8 mouse cellular contexts compared by ENCODE assay signal in the genomic region with DNA sequence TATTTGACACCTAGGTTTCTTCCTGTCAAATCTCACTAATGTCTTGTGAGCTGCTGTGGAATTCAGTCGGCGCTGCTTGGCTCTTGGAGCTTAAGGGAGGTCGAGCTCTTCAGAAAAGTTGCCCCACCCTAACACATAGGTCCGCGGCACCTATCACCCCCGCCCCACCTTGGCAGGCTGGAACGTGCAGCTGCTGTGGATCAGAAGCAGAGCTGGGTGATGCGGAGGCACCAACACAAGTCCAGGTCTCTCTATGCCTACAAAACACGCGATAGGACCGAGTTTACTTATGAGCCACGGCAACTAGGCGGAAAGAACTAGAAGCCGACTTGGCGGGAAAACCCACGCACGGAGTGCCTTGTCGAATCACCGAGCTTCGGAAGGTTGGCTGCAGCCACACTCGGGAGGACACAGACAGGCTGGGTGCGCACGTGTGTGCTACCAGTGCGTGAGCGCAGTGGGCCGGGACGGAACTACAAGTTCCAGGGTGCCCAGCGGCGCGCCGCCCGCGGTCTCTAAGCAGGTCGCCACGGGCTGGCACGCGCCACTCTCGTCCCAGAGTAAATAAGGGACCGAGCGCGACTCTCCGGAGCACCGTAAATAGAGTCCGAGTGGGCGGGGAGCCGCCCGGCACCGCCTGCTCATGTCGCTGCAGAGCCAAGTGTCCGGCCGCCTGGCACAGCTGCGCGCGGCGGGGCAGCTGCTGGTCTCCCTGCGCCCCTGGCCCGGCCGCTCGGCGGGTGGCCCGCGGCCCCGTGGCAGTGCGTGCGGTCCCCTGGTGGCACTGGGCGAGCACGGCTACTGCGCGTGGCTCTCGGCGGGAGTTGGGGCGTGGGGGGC. TPM values are rescaled to one million over a fixed set of nuclear protein-coding genes. Genes with fewer than 3 reads are reported as not detected.
A peak's percentile ranks its signal among the peaks of the same experiment; 100 is the strongest.
DNase-seq lines count a peak whose midpoint lies in the region; ATAC-seq and TF ChIP-seq lines count a peak whose summit lies in the region.

A gene (plus strand): TSS at position 563 of the 840 bp plus-strand sequence.

- WGBS in embryonic facial prominence, embryonic 13.5 days: under 1% methylated on average over 70 of the region's 72 CpGs
- 1% methylated on average over 70 of the region's 72 CpGs for WGBS in heart, adult 2 months
- under 1% methylated on average over 72 of the region's 72 CpGs for WGBS in limb, embryonic 12.5 days
- 1% methylated on average over 72 of the region's 72 CpGs for WGBS in midbrain, embryonic 14.5 days

- intact Hi-C loops in heart, adult 2 months (cut with DNase I): no loop called here

- H3K4me3 ChIP-seq in embryonic facial prominence, embryonic 13.5 days: peak within 1 kb of the TSS; percentile 76
- H3K4me3 ChIP-seq in heart, adult 2 months: peak within 1 kb of the TSS; percentile 78
- H3K4me3 ChIP-seq in limb, embryonic 12.5 days (replicated peaks): peak within 1 kb of the TSS; percentile 74
- peak within 1 kb of the TSS; percentile 64 for H3K4me3 ChIP-seq in midbrain, embryonic 14.5 days (replicated peaks; ENCODE audit: low read depth, low read length)

- peak; percentile 72 for DNase-seq in 3T3-L1 (ENCODE audit: low read depth, low spot score)
- DNase-seq in adrenal gland, postnatal 10 days: peak; percentile 87
- DNase-seq in heart, adult 2 months: peak; percentile 86 to 90
- peak; percentile 86 to 87 for DNase-seq in kidney, adult 8-10 months
- peak; percentile 87 for DNase-seq in midbrain, embryonic 14.5 days
- DNase-seq in spleen, postnatal 36 days (ENCODE audit: low spot score in 2 of 2): peak; percentile 69 to 71

- TF ChIP-seq CTCF in heart, adult 2 months (IDR thresholded peaks at IDR 0.05): peak; percentile 37

- no peak within 1 kb of the TSS for H3K27ac ChIP-seq in embryonic facial prominence, embryonic 13.5 days
- H3K27ac ChIP-seq in heart, adult 2 months: peak within 1 kb of the TSS; percentile 82
- H3K27ac ChIP-seq in limb, embryonic 12.5 days: 0 out of 2 replicates have a peak within 1 kb of the TSS, but pooled peaks have one; percentile 41
- no peak within 1 kb of the TSS for H3K27ac ChIP-seq in midbrain, embryonic 14.5 days (replicated peaks; ENCODE audit: low read depth, low read length)

- H3K4me2 ChIP-seq in embryonic facial prominence, embryonic 13.5 days: peak within 1 kb of the TSS; percentile 100
- peak within 1 kb of the TSS; percentile 100 for H3K4me2 ChIP-seq in limb, embryonic 12.5 days
- peak within 1 kb of the TSS; percentile 99 for H3K4me2 ChIP-seq in midbrain, embryonic 14.5 days (ENCODE audit: low read length)

- no peaks in the 10 kb centered on the region for H3K79me2 ChIP-seq in heart, adult 2 months (replicated peaks; ENCODE audit: control insufficient read depth, insufficient read depth, low read length)

- ATAC-seq in embryonic facial prominence, embryonic 13.5 days (ENCODE audit: insufficient number of reproducible peaks, insufficient read depth, low FRiP score, low TSS enrichment, low read depth): peak; percentile 70
- ATAC-seq in limb, embryonic 12.5 days (ENCODE audit: insufficient number of reproducible peaks, insufficient read depth, low FRiP score, low TSS enrichment, low read depth): peak; percentile 76
- ATAC-seq in midbrain, embryonic 14.5 days (ENCODE audit: low FRiP score, low TSS enrichment): peak; percentile 71

- no peak for TF ChIP-seq EP300 in heart, adult 2 months (IDR thresholded peaks at IDR 0.05; ENCODE audit: insufficient read depth, low read depth, low read length)

- H3K4me1 ChIP-seq in embryonic facial prominence, embryonic 13.5 days: peaks cover 29% of the 10 kb centered on the region
- H3K4me1 ChIP-seq in heart, adult 2 months (ENCODE audit: control insufficient read depth, insufficient read depth, low read length): peaks cover 2% of the 10 kb centered on the region
- peaks cover 29% of the 10 kb centered on the region for H3K4me1 ChIP-seq in limb, embryonic 12.5 days (replicated peaks)
- H3K4me1 ChIP-seq in midbrain, embryonic 14.5 days (ENCODE audit: control insufficient read depth, insufficient read depth, low read length): peaks cover 14% of the 10 kb centered on the region

- TF ChIP-seq POLR2A in heart, adult 2 months (IDR thresholded peaks at IDR 0.05; ENCODE audit: insufficient read depth, low read depth, low read length): 0 out of 2 replicates have a peak, but pooled peaks have one; percentile 40

- no peaks in the 10 kb centered on the region for H3K27me3 ChIP-seq in embryonic facial prominence, embryonic 13.5 days
- H3K27me3 ChIP-seq in heart, adult 2 months (ENCODE audit: control insufficient read depth, insufficient read depth, low read length): no peaks in the 10 kb centered on the region
- H3K27me3 ChIP-seq in limb, embryonic 12.5 days: peaks cover 33% of the 10 kb centered on the region
- peaks cover 20% of the 10 kb centered on the region; the same call in 1 of the 2 replicates for H3K27me3 ChIP-seq in midbrain, embryonic 14.5 days (ENCODE audit: control insufficient read depth, insufficient read depth, low read length)

- H3K36me3 ChIP-seq in embryonic facial prominence, embryonic 13.5 days: no peaks in the 10 kb centered on the region
- no peaks in the 10 kb centered on the region for H3K36me3 ChIP-seq in heart, adult 2 months (ENCODE audit: control insufficient read depth, insufficient read depth, low read length)
- H3K36me3 ChIP-seq in limb, embryonic 12.5 days: no peaks in the 10 kb centered on the region
- no peaks in the 10 kb centered on the region for H3K36me3 ChIP-seq in midbrain, embryonic 14.5 days (ENCODE audit: control insufficient read depth, insufficient read depth, low read length)

- no peaks in the 10 kb centered on the region for H3K9me3 ChIP-seq in embryonic facial prominence, embryonic 13.5 days
- no peaks in the 10 kb centered on the region for H3K9me3 ChIP-seq in limb, embryonic 12.5 days
- H3K9me3 ChIP-seq in midbrain, embryonic 14.5 days (ENCODE audit: control insufficient read depth, low read length): no peaks in the 10 kb centered on the region

- peak within 1 kb of the TSS; percentile 75 for H3K9ac ChIP-seq in embryonic facial prominence, embryonic 13.5 days
- H3K9ac ChIP-seq in heart, adult 2 months (ENCODE audit: low read depth, low read length): peak within 1 kb of the TSS; percentile 80
- H3K9ac ChIP-seq in limb, embryonic 12.5 days (replicated peaks): peak within 1 kb of the TSS; percentile 77
- peak within 1 kb of the TSS; percentile 60 for H3K9ac ChIP-seq in midbrain, embryonic 14.5 days (replicated peaks; ENCODE audit: low read length)

RNA-seq across cellular contexts. Expression of the gene that starts here (rescaled TPM):
- 100 to 1,000 TPM; 134 to 155 TPM for total RNA-seq in adrenal gland, postnatal 10 days (2021)
- polyA plus RNA-seq in embryonic facial prominence, embryonic 13.5 days (2015; fragmentation: Nextera tagmentation; extraction: Ambion mirVana): 7.1 and 9.0 TPM in 2 replicates
- 100 to 1,000 TPM; 262 to 309 TPM for total RNA-seq in heart, adult 2 months (2021)
- 260 and 278 TPM in 2 replicates for polyA plus RNA-seq in heart, adult 2 months (2012; rRNA removed)
- polyA plus RNA-seq in limb, embryonic 12.5 days (2016; fragmentation: Nextera tagmentation; extraction: Ambion mirVana): 12.3 and 13.2 TPM in 2 replicates
- polyA plus RNA-seq in midbrain, embryonic 14.5 days (2014; fragmentation: Nextera tagmentation; extraction: Ambion mirVana): 3.4 and 3.9 TPM in 2 replicates

Comparison
In these comparisons a context has a peak if more than half of its experiments do, and no peak if none do; other contexts are left out.
1. RNA of the gene that starts here (polyA plus RNA-seq): 260 to 278 TPM in heart, adult 2 months; 12.3 to 13.2 TPM in limb, embryonic 12.5 days, 7.1 to 9.0 TPM in embryonic facial prominence, embryonic 13.5 days and 3.4 to 3.9 TPM in midbrain, embryonic 14.5 days; every median in the first group is over 10 times any median in the second.
2. H3K27ac ChIP-seq: peak in heart, adult 2 months (single experiment) and limb, embryonic 12.5 days (single experiment); none in embryonic facial prominence, embryonic 13.5 days (single experiment) and midbrain, embryonic 14.5 days (single experiment).
3. Peak in every context shown above with its lines, with median percentiles within 50 percentile points of each other: DNase-seq, ATAC-seq, H3K4me2 ChIP-seq, H3K4me3 ChIP-seq and H3K9ac ChIP-seq.